Mouse (Mus musculus) frontal cortex, postnatal 25 days (tissue): ENCODE measurements at regions not wholly inside any gene's neighbourhood (a gene's known extent, or its start where the extent isn't known, plus 50 kb on each side); places are given as distances from the start of the nearest gene placed in this dataset.

Experiments used
- DNase-seq, 2 experiments: peaks; one replicate each; pipeline ENCODE4 v3.0.0; 2022; ENCODE audit warnings: low spot score in 2 of 2

GRCm38 (mm10) chr14:68240146-68240545 is 1054.0 kb downstream of the Synb start:
- DNase-seq = no peak

- no peak for DNase-seq
Observed at GRCm38 (mm10) chr14:68224152-68224551, 1069.9 kb downstream of the Synb start.

GRCm38 (mm10) chr14:68219025-68219595 is 1075.0 kb downstream of the Synb start:
- no peak for DNase-seq

GRCm38 (mm10) chr14:68218471-68218870 is 1075.6 kb downstream of the Synb start:
- no peak for DNase-seq

DNA sequence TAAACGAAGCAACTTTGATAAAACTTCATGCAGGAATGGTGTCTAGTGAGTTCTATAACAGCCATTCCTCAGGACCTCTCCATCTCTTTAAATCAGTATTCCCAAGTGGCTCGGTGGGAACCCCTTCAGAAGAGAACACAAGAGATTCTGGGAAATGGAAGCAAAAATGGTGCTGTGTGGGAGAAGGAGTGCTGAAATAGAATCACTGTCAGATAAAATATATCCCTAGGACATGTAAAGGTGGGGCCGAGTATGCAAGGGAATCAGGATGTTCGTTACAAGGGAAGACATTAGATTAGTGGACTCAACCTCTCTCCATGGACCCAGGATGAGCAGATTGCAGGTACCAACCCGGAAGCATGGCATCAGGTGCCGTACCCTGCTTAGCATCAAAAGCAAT is 1076.1 kb downstream of the Synb start:
- DNase-seq = no peak

GRCm38 (mm10) chr14:68213879-68214278 is 1080.2 kb downstream of the Synb start:
- no peak for DNase-seq

- no peak for DNase-seq
Observed at GRCm38 (mm10) chr14:68198802-68199201, 1095.3 kb downstream of the Synb start.

GRCm38 (mm10) chr14:68197470-68197800 is 1096.7 kb downstream of the Synb start:
- DNase-seq = no peak

GRCm38 (mm10) chr14:68196762-68197469 is 1097.2 kb downstream of the Synb start:
- no peak for DNase-seq

GRCm38 (mm10) chr14:68196201-68196600 is 1097.9 kb downstream of the Synb start:
- no peak for DNase-seq

DNA sequence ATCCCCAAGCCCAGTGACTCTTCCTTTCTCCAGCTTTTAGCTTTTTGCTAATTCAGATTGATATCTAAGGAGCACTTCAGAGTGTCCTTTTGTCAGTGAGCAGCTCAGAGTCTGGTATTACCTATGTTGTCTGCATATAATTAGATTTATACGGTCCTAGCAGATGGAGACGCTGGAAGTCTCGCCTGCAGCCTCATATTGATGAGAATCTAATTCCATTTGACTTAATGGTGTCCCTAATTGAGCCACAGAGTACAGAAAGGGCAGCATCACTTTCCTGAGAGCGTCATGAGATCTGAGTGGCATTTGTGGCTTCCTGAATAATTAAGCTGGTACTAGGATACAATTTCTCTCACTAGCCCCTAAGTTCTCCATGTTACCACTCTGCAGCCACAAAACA is 1104.2 kb downstream of the Synb start:
- DNase-seq = no peak

DNA sequence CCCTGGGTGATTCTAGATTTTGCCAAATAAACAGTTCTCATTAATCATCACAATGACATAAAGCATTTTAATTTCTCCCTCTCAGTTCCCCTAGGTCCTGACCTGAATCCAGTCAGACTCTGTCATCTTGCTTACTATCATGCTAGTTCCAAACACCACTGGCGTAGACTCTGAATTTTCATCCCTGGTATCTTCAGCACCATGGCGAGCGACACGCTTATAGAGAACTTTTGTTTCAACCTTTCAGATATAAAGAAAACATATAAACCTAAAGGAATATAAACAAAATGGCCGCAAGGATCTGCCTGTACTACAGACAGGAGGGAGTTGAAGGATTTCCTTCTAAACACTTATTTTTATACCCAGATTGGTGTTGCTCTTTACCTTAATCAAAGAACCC is 1105.8 kb downstream of the Synb start:
- no peak for DNase-seq

DNA sequence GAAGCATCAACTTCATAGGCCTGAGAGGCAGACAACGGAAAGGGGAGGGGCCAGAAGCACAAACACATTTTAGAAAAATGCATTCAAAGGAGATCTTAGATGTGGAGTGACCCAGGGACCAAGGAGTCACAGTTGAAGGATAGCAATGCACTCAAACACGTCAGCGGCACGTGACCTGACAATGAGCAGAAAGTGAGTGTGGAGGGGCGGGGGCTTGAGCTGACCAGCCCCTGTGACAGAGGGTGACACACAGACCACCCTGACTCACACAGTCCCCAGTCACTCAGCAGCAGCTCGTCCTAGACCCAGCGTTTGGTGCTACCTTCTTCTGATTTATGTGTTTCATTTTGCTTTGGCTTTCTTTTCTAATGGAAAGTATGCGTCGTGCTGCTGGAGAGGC is 1111.5 kb downstream of the Synb start:
- DNase-seq = no peak

DNA sequence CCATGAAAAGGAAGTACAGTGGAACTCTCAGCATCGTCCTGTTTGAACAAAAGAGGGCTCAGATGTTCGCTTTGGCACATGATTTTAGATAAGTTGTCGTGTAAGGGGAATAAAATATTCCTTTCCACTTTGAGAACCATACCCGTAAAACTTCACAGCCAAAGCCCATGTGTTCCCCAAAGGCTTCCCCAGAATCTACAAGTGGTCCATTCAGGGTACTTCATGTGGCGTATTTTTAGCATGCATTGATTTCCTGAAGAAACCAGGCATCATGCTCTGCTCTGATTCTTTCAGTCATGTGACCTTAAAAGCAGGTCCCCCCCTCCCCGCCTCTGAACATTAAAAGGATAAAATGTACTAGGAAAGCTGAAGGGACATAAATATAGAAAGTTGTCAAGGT is 1112.9 kb downstream of the Synb start:
- DNase-seq = no peak
